Mouse (Mus musculus): Measurements from ENCODE around the gene Rundc3a. TPM values are rescaled to one million over a fixed set of nuclear protein-coding genes. Genes with fewer than 3 reads are reported as not detected.
A peak's percentile ranks its signal among the peaks of the same experiment; 100 is the strongest.

The Rundc3a gene
- polyA plus RNA-seq, 1 experiment from 2014 or later = 1.7 TPM

DNA sequence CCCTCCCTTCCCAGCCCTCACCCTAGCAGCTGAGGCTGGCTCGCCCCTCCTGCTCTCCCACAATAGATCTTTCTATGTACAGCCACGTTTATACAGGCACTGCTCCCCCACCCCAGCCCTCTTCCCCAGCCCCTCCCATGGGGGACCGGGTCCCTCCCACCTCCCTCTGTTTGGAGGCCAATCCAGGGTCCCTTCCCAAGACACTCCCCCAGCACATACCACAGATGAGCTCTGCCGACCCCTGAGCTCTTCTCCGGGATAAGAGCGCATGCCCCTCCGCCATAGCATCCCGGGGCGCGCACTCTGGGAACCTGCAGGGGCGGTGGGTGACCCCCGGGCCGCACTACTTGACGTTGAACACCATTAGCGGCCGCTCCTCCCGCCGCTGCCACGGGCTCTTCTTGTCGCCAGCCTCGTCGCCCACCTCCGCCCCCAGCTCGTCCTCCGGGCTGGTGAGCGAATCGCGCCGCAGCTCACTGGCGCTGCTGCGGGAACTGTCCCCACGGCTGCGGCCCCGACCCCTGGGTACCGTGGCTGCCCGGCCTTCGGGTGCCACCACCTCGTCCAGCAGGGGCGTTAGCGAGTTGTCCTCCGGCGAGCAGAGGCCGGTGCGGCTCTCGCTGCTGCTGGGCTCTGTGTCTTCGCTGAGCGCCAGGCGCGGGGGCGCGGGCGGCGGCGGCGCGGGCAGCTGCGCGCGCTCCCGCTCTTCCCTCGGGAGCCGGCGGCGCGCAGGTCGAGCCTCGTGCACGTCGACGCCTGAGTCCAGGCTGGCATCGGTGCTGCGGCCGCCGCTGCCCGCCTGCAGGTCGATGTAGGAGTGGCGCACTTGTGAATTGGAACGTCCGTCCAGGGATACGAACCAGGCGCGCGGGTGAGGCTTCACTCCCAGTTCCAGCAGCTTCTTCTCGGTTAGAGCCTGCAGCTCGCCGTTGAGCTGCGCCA, 44.2 kb downstream of the Rundc3a start:
- Histone ChIP-seq H3K27ac (no peak overlapping the region), H3K4me3 (replicated peaks) (peak overlapping the region; percentile 39), H3K9ac (replicated peaks) (peak overlapping the region; percentile 62), H3K4me2 (peak overlapping the region; percentile 79), H3K9me3 (no peaks in the 10 kb centered on the region), H3K27me3 (peaks cover 36% of the 10 kb centered on the region), H3K36me3 (peaks cover 91% of the 10 kb centered on the region), H3K4me1 (replicated peaks) (peaks cover 30% of the 10 kb centered on the region)
- ATAC-seq (ENCODE audit: insufficient number of reproducible peaks, insufficient read depth, low FRiP score, low TSS enrichment, low read depth) = 0 out of 2 replicates have a peak, but pooled peaks have one; percentile 4
- WGBS = 4% methylated on average over 87 of the region's 87 CpGs

DNA sequence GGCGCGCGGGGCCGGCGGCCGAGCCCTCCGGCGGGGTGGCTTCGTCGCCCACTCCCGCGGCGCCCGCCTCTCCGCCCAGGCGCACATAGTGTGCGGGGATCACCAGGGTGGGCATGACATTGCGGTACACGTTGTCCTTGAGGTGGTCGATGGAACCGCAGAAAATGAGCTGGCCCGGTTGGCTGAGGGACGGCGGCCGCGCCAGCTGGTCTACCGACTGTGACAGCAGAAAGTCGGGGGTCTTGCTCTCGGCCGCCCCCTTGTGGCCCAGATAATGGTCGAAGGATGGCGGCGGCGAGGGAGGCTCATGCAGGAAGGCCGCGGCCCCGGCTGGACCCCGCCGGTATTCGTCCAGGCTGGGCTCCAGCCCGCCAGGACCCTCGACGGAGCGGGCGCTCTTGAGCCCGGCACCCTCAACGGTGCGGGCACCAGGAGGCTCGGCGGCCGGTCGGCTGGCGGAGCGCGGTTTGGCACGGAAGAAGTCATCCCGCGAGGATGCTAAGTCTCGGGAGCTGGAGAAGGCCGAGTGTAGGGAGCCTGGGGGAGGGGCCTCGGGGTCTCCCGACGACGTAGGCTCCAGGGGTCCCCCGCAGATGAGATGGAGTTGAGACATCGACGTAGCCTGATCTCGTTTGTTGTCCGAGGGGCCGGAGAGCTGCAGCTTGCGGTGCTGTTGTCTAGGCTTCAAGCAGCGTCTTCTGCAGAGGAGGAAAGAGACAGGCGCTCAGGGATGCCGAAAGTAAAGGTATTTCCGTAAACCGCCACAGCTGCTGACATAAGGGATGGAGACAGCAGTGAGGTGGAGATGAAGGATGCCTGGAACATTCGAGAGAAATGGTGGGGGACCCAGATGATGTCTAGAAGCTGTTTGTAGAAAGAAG, 45.2 kb downstream of the Rundc3a start:
- Histone ChIP-seq H3K4me1 (replicated peaks) (peaks cover 25% of the 10 kb centered on the region), H3K9me3 (no peaks in the 10 kb centered on the region), H3K4me2 (peak overlapping the region; percentile 79), H3K4me3 (replicated peaks) (peak overlapping the region; percentile 39), H3K9ac (replicated peaks) (peak overlapping the region; percentile 62), H3K27ac (no peak overlapping the region), H3K36me3 (peaks cover 94% of the 10 kb centered on the region), H3K27me3 (peaks cover 36% of the 10 kb centered on the region)
- ATAC-seq (ENCODE audit: insufficient number of reproducible peaks, insufficient read depth, low FRiP score, low TSS enrichment, low read depth) = peak; percentile 14; the same call in 1 of the 2 replicates
- WGBS = 6% methylated on average over 77 of the region's 77 CpGs

DNA sequence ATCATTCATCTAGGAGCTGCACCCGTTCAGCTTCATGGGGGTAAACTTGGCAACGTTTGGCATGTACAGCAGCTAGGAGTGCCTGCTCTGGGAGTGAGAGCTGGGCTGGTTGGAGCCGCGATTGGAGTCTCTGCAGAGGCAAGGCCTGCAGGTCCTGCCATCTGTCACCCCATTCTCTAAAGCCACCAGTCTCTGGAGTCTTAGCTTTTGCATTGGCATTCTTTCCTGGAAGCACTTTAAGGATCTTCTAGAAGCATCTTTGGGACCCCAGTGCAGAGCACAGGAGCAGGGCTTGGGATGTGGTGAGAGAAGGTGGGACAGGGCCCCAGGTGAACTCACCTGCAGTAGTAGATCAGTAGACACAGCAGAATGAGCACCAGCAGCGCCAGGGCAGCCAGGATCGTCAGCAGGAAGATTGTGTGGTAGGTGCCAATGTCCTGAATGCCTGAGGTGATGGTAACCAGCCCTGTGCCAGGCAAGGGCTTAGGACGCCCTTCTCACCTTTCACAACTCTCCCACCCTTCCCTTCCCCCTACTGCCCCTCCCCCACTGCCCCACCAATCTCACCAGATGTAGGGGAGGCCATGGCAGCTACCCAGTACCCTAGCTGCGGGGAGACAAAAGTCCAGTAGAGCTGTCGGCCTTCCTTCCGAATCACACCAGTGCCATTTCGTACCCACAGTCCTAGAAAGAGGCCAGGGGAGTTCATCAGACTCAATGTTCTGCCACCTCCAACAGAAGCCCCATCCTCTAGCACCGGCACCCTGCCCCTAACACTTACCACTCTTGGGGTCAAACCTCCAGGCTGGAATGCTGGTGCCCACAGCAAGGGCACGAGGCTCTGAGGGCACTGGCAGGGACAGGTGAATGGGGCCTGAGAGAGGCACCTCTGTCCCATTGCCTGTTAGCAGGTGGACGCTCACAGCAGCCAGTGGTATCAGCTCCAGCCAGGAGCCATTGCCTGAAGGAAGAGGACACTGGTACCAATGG, 46.2 kb downstream of the Rundc3a start:
- H3K27me3 ChIP-seq = peaks cover 36% of the 10 kb centered on the region
- no peak overlapping the region for H3K4me3 ChIP-seq (replicated peaks)
- ATAC-seq (ENCODE audit: insufficient number of reproducible peaks, insufficient read depth, low FRiP score, low TSS enrichment, low read depth) = no peak
- H3K4me2 ChIP-seq = peak overlapping the region; percentile 79; the same call in 1 of the 2 replicates
- H3K36me3 ChIP-seq = peaks cover 92% of the 10 kb centered on the region
- H3K9ac ChIP-seq (replicated peaks) = no peak overlapping the region
- 74% methylated on average over 14 of the region's 14 CpGs for WGBS
- no peaks in the 10 kb centered on the region for H3K9me3 ChIP-seq
- no peak overlapping the region for H3K27ac ChIP-seq
- peaks cover 26% of the 10 kb centered on the region for H3K4me1 ChIP-seq (replicated peaks)

DNA sequence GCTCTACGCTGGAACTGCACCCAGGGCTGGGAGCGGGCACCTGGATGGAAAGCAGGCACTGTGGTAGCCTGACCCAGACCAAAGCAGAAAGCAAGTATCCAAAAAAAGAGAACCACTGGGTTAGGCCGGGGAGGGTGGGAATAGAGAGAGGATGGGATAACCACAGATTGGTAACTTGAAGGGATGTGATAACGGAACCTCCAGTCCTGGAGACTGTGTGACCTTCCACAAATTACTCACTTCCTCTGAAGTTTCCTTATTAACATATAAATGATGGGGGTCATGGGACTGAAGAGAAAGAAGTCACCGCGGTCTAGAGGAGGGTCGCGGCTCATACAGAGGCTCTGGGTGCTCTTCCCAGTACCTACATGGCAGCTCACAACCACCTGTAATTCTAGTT, 47.1 kb downstream of the Rundc3a start:
- Histone ChIP-seq H3K27ac (no peak overlapping the region), H3K9ac (replicated peaks) (no peak overlapping the region), H3K4me3 (replicated peaks) (no peak overlapping the region), H3K4me1 (replicated peaks) (peaks cover 35% of the 10 kb centered on the region), H3K27me3 (peaks cover 36% of the 10 kb centered on the region), H3K4me2 (no peak overlapping the region), H3K9me3 (no peaks in the 10 kb centered on the region), H3K36me3 (peaks cover 83% of the 10 kb centered on the region)
- WGBS = 92% methylated on average over 8 of the region's 8 CpGs
- ATAC-seq (ENCODE audit: insufficient number of reproducible peaks, insufficient read depth, low FRiP score, low TSS enrichment, low read depth) = no peak

DNA sequence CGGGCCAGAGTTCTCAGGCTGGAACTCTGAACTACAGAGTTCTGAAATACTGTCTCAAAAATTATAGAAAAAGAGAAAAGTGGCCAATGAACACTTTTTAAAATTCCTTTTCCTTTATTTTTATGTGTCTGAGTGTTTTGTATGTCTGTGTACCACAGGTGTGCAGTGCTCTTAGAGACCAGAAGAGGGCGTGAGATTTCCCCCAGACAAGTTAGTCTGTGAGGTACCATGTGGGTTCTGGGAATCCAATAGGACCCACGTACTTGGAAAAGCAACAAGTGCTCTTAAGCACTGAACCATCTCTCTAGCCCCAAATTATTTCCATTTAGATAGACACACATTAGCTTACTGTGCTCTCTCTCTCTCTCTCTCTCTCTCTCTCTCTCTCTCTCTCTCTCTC, 48.2 kb downstream of the Rundc3a start:
- Histone ChIP-seq H3K9ac (replicated peaks) (no peak overlapping the region), H3K4me2 (no peak overlapping the region), H3K36me3 (peaks cover 71% of the 10 kb centered on the region), H3K4me3 (replicated peaks) (no peak overlapping the region), H3K27ac (no peak overlapping the region), H3K9me3 (no peaks in the 10 kb centered on the region), H3K27me3 (peaks cover 36% of the 10 kb centered on the region), H3K4me1 (replicated peaks) (peaks cover 47% of the 10 kb centered on the region)
- ATAC-seq (ENCODE audit: insufficient number of reproducible peaks, insufficient read depth, low FRiP score, low TSS enrichment, low read depth) = no peak
- 80% methylated on average over 3 of the region's 3 CpGs for WGBS

DNA sequence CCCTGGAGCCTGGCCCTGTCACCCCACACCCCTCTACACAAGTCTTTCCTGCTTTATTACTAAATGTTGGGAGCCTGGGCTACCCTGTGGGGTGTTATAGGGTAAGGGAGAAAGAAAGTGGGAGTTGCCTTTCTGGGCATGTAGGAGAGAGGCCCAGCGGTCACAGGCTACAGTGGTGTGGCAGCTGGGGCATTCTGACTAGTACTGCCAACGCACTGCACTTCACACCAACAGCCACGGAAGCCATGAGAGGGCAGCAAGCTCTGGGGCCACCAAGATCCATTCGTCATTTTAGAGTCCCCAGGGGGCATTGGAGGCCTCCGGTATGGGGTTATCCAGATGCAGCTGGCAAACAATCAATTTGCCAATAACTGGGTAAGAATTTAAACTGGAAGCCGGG, 48.9 kb downstream of the Rundc3a start:
- no peak for ATAC-seq (ENCODE audit: insufficient number of reproducible peaks, insufficient read depth, low FRiP score, low TSS enrichment, low read depth)
- peaks cover 32% of the 10 kb centered on the region for H3K27me3 ChIP-seq
- H3K4me1 ChIP-seq (replicated peaks) = peaks cover 46% of the 10 kb centered on the region
- WGBS = 91% methylated on average over 6 of the region's 6 CpGs
- H3K4me3 ChIP-seq (replicated peaks) = no peak overlapping the region
- peaks cover 65% of the 10 kb centered on the region for H3K36me3 ChIP-seq
- H3K27ac ChIP-seq = no peak overlapping the region
- H3K4me2 ChIP-seq = no peak overlapping the region
- H3K9me3 ChIP-seq = no peaks in the 10 kb centered on the region
- H3K9ac ChIP-seq (replicated peaks) = no peak overlapping the region

DNA sequence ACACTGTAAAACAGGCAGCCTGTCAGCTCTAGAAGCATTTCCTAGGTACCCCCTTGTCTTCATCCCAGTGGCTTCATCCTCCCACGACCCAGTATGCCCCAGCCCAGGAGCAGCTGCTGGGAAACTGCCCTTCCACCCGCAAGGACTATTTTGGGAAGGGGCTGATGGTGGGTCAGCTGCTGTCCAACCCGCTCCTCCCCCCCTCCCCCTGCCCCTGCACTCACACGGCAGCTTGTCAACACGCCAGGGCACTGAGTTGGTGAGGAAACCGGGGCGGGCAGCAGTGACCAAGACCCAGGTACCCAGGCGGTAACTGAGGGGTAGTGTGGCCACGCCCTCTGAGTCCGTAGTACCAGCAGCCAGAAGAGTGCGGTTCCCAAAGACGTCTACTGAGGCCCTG, 50.5 kb downstream of the Rundc3a start:
- WGBS = 55% methylated on average over 12 of the region's 12 CpGs
- peaks cover 25% of the 10 kb centered on the region for H3K27me3 ChIP-seq
- no peak overlapping the region for H3K27ac ChIP-seq
- peaks cover 41% of the 10 kb centered on the region for H3K4me1 ChIP-seq (replicated peaks)
- H3K9me3 ChIP-seq = no peaks in the 10 kb centered on the region
- H3K36me3 ChIP-seq = peaks cover 52% of the 10 kb centered on the region
- no peak overlapping the region for H3K4me2 ChIP-seq
- ATAC-seq (ENCODE audit: insufficient number of reproducible peaks, insufficient read depth, low FRiP score, low TSS enrichment, low read depth) = no peak
- H3K9ac ChIP-seq (replicated peaks) = 0 out of 2 replicates have a peak overlapping the region, but pooled peaks have one; percentile 1
- no peak overlapping the region for H3K4me3 ChIP-seq (replicated peaks)

DNA sequence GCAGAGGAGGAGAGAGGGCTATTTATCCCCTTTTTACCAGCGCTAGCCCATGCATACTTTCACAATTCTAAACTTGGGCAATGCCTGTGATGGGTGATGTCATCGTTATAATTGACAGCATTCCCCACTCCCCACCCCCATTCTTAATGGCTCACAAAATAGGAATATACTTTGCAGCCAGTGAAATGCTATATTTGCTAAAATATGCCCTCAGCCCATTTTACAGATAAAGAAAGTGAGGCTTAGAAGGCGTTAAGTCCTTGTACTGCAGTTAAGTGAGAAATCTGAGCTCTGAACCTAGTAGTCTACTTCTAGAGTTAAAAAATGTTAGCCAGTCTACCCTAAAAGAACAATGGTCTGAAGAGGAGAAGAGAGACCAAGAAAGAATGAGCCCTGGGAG, 51.1 kb downstream of the Rundc3a start:
- no peak for ATAC-seq (ENCODE audit: insufficient number of reproducible peaks, insufficient read depth, low FRiP score, low TSS enrichment, low read depth)
- peaks cover 38% of the 10 kb centered on the region for H3K4me1 ChIP-seq (replicated peaks)
- no peak overlapping the region for H3K27ac ChIP-seq
- peaks cover 24% of the 10 kb centered on the region for H3K27me3 ChIP-seq
- H3K9ac ChIP-seq (replicated peaks) = no peak overlapping the region
- no peaks in the 10 kb centered on the region for H3K9me3 ChIP-seq
- 70% methylated on average over 3 of the region's 3 CpGs for WGBS
- peaks cover 46% of the 10 kb centered on the region for H3K36me3 ChIP-seq
- no peak overlapping the region for H3K4me3 ChIP-seq (replicated peaks)
- no peak overlapping the region for H3K4me2 ChIP-seq

DNA sequence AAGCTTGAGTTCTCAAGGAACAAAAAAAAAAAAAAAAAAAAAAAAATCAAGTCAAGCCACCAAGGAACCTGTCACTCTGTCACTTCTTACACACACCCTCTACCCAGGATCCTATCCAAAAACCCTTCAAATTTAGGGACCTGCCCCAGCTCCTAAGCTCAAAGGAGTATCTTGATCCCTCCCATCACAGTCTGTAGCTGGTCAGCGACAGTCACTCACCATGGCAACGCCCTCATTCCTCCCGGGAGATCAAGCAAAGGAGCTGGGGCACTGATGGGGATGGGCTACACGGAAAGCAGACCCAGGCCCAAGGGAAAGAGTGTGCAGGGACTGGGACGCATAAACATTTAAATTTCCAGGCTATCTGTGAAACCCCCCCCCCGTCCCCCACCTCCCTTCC, 51.6 kb downstream of the Rundc3a start:
- WGBS = 10% methylated on average over 6 of the region's 6 CpGs
- ATAC-seq (ENCODE audit: insufficient number of reproducible peaks, insufficient read depth, low FRiP score, low TSS enrichment, low read depth) = no peak
- H3K36me3 ChIP-seq = peaks cover 41% of the 10 kb centered on the region
- H3K9me3 ChIP-seq = no peaks in the 10 kb centered on the region
- H3K4me3 ChIP-seq (replicated peaks) = 0 out of 2 replicates have a peak overlapping the region, but pooled peaks have one; percentile 95
- H3K27ac ChIP-seq = 0 out of 2 replicates have a peak overlapping the region, but pooled peaks have one; percentile 90
- peaks cover 38% of the 10 kb centered on the region for H3K4me1 ChIP-seq (replicated peaks)
- peak overlapping the region; percentile 34; the same call in 1 of the 2 replicates for H3K9ac ChIP-seq (replicated peaks)
- H3K27me3 ChIP-seq = peaks cover 24% of the 10 kb centered on the region
- H3K4me2 ChIP-seq = peak overlapping the region; percentile 93

DNA sequence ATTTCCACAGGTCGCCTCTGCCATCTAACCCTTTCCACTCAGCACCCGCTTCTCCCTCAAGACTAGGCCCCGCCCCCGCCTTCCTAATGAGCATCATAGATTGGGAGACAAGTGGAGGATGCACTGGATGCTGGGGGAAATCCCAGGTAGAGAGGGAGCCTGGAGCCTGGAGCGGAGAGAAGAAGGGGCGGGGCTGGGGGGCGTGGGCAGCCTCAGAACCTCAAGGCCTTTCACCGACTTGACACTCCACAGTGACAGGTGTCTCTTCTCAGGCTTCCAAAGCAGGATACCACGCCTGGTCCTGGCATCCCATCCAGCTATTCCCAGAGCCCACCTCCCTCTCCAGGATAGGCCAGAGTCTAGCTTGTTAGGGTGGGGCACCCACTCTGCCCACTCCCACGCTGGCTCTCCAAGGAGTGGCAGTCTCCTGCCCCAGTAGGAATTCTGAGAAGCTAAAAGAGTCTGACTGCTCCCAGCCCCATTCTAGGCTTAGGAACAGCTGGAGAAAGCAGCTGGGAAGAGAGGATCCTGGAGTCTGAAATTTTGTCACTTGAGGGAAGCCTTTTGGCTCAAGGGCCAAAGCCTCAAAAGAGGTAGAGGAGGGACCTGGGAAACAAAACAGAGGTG, 52.2 kb downstream of the Rundc3a start:
- Histone ChIP-seq H3K27ac (peak overlapping the region; percentile 90), H3K9me3 (no peaks in the 10 kb centered on the region), H3K27me3 (peaks cover 24% of the 10 kb centered on the region), H3K36me3 (peaks cover 36% of the 10 kb centered on the region), H3K4me3 (replicated peaks) (peak overlapping the region; percentile 95), H3K4me1 (replicated peaks) (peaks cover 38% of the 10 kb centered on the region), H3K9ac (replicated peaks) (peak overlapping the region; percentile 34), H3K4me2 (peak overlapping the region; percentile 93)
- 13% methylated on average over 10 of the region's 10 CpGs for WGBS
- no peak for ATAC-seq (ENCODE audit: insufficient number of reproducible peaks, insufficient read depth, low FRiP score, low TSS enrichment, low read depth)
